Mouse (Mus musculus) ES-Bruce4 (cell line): ENCODE data around the gene Ust.

ENCODE experiments used
- CTCF ChIP-seq: IDR thresholded peaks from one replicate; pipeline ENCODE4 v1.8.1; 2011; ENCODE audit warnings: low read depth, low read length
- EP300 ChIP-seq: IDR thresholded peaks from 2 replicates; pipeline ENCODE4 v1.6.1; 2011; ENCODE audit warnings: low read depth, low read length; ENCODE audit not compliant: insufficient read depth
- POLR2A ChIP-seq: IDR thresholded peaks from one replicate; pipeline ENCODE4 v1.8.1; 2011; ENCODE audit warnings: low read length; ENCODE audit not compliant: insufficient read depth

DNA sequence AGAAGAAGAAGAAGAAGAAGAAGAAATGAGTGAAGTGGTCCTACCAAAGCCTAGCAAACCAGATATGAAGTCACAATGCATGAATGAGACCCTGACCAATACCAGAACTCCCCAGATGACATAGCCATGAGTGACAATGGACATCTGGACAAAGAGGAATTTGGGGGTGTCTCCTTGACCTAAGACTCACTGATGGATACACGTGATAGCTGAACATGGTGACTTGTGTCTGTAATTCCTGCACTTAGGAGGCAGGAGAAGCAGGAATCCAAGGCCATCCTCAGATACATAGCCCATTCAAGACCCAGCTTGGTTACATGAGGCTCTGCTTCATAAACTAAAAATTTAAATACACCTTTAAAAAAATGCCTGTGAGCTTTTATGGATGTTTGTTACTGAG, 63.9 kb downstream of the Ust start:
- TF ChIP-seq POLR2A: no peak
- no peak for TF ChIP-seq CTCF
- TF ChIP-seq EP300: no peak
